Mouse (Mus musculus) heart, embryonic 12.5 days (tissue): ENCODE measurements around the gene Hnrnph3. TPM values are rescaled to one million over a fixed set of nuclear protein-coding genes. Genes with fewer than 3 reads are reported as not detected.

Experiments
- ATAC-seq: fragments of 200-750 bp; cut with Nextera tagmentation; 2 replicates; pipeline ENCODE4 v1.8.0; 2017; ENCODE audit warnings: moderate TSS enrichment, moderate library complexity; ENCODE audit not compliant: insufficient number of reproducible peaks, low FRiP score
- H3K27ac ChIP-seq: fragments of 300-500 bp; sonication (generic); 2 replicates; pipeline ENCODE4 v1.5.1; 2016; ENCODE audit warnings: mild to moderate bottlenecking, moderate library complexity; ENCODE audit not compliant: poor library complexity, severe bottlenecking
- H3K27me3 ChIP-seq: fragments of 300-500 bp; sonication (generic); replicated peaks from 2 replicates; pipeline ENCODE4 v1.6.1; 2016; ENCODE audit warnings: mild to moderate bottlenecking, moderate library complexity
- H3K36me3 ChIP-seq: fragments of 300-500 bp; sonication (generic); 2 replicates; pipeline ENCODE4 v1.6.1; 2016; ENCODE audit warnings: mild to moderate bottlenecking, moderate library complexity
- H3K4me1 ChIP-seq: fragments of 300-500 bp; sonication (generic); replicated peaks from 2 replicates; pipeline ENCODE4 v1.6.1; 2016; ENCODE audit warnings: mild to moderate bottlenecking
- H3K4me2 ChIP-seq: fragments of 300-500 bp; sonication (generic); 2 replicates; pipeline ENCODE4 v1.6.1; 2016; ENCODE audit warnings: mild to moderate bottlenecking, moderate library complexity
- H3K4me3 ChIP-seq: fragments of 300-500 bp; sonication (generic); 2 replicates; pipeline ENCODE4 v1.5.1; 2016; ENCODE audit warnings: mild to moderate bottlenecking
- H3K9ac ChIP-seq: fragments of 300-500 bp; sonication (generic); 2 replicates; pipeline ENCODE4 v1.6.1; 2016; ENCODE audit warnings: mild to moderate bottlenecking, moderate library complexity
- H3K9me3 ChIP-seq: fragments of 300-500 bp; sonication (generic); replicated peaks from 2 replicates; pipeline ENCODE4 v1.6.1; 2016; ENCODE audit warnings: mild to moderate bottlenecking, moderate library complexity
- WGBS: fragments of 180-500 bp; shearing (Covaris S2); methylation state at CpG from one replicate; pipeline ENCODE4 v1.1.7; 2016; 5-methylcytosine and 5-hydroxymethylcytosine counted together
- polyA plus RNA-seq: library from polyadenylated mRNA; unstranded; fragments of >200 nt; fragmentation: Nextera tagmentation; extraction: Ambion mirVana; gene quantifications from 2 replicates; pipeline ENCODE4 v1.2.1, GENCODE M21; 2016

Hnrnph3 gene
- polyA plus RNA-seq: 70.7 and 77.3 TPM in 2 replicates

DNA sequence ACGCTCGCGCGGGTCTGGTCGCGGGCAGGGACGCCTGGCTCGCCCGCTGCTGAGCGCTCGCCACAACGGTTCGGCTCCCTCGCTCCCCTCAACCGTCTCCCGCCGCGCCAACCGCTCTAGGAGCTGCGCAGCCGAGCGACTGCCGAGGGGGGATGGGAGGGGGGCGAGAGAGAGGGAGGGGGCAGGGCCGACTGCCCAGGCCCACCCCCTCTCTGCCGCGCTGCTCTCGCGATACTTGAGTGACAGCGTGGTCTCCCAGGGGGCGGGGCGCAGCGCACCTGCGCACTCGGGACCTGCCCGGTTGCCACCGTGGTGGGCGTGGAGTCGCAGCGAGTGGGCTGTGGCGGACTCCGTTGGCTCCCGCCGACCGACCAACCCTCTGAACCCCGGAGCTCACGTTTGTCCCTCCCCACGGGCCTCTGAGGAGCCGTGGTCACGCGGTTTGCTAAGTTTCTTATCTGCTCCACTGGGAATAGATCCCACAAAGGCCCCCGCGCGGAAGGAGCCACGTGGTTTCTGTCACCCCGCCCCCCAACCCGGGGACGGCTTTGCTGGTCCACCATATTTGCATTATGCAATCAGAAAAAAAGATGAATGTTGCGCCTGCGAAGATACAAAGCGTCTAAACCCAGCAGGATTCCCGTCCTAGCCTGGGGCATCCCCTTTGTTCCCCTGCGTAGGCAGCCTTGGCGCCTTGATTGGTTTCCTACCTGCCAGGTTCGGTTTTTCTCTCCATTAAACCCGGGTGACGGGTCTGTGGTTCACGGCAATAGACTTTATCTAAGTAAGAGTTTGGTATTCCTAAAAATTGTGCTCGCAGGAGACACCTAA is at the start of gene Hnrnph3, which contains the start of gene Pbld2:
Gene Hnrnph3, minus strand, starts transcription at position 469 of the 831 bp plus-strand sequence.
Gene Pbld2, plus strand, starts transcription at position 567 of the 831 bp plus-strand sequence.
- Histone ChIP-seq H3K4me3 (peak within 1 kb of the TSS; percentile 77), H3K4me1 (peaks cover 19% of the 10 kb centered on the region), H3K9me3 (no peaks in the 10 kb centered on the region), H3K27me3 (no peaks in the 10 kb centered on the region), H3K36me3 (no peaks in the 10 kb centered on the region), H3K4me2 (peak within 1 kb of the TSS; percentile 71), H3K9ac (peak within 1 kb of the TSS; percentile 98), H3K27ac (peak within 1 kb of the TSS; percentile 98)
- under 1% methylated on average over 66 of the region's 69 CpGs for WGBS
- ATAC-seq: peak; percentile 97

DNA sequence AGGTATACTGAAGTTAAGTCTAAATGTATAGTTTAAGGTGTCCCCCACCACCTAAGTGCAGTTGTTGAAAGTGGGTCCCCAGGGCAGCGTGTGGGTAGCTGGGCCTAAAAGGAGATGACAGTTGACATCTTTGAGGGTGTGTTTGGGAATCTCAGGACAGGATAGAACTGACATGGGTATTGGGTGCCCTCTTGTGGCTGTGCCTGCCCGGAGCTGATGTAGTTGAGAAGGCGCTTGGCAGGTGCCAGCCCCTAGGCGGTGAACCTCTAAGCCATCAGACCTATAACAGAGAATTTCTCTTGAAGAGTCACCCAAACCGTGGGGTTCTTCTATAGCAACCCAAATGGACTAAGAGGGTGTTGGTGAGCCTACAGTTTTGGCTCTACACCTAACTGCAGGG is 42.0 kb upstream of the Hnrnph3 start:
- Histone ChIP-seq H3K27me3 (no peaks in the 10 kb centered on the region), H3K27ac (no peak overlapping the region), H3K4me3 (no peak overlapping the region), H3K9ac (no peak overlapping the region), H3K4me2 (no peak overlapping the region), H3K36me3 (no peaks in the 10 kb centered on the region), H3K4me1 (no peaks in the 10 kb centered on the region), H3K9me3 (no peaks in the 10 kb centered on the region)
- WGBS: 7% methylated on average over 5 of the region's 5 CpGs
- ATAC-seq: peak; percentile 53; the same call in 1 of the 2 replicates

DNA sequence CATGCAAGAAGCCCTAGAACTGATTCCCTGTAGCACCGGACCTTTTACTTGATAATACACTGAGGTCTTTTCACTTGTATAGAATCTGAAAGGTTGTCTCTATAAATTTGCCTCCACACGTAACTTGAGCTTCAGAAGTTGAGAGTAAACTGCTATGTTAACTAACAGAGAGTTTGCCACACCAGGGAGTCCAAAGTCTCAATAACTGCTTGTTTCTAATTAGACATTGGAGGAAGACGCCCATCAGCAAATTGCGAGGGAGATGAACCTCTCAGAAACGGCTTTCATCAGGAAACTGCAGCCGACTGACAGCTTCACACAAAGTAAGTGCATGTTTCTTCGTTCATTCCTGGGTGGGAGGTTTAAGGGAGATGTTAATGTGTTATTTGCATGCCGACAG is 41.5 kb upstream of the Hnrnph3 start:
- H3K4me1 ChIP-seq: no peaks in the 10 kb centered on the region
- WGBS: 61% methylated on average over 8 of the region's 8 CpGs
- no peaks in the 10 kb centered on the region for H3K9me3 ChIP-seq
- H3K4me2 ChIP-seq: no peak overlapping the region
- no peak overlapping the region for H3K27ac ChIP-seq
- no peak for ATAC-seq
- H3K9ac ChIP-seq: no peak overlapping the region
- H3K27me3 ChIP-seq: no peaks in the 10 kb centered on the region
- no peaks in the 10 kb centered on the region for H3K36me3 ChIP-seq
- H3K4me3 ChIP-seq: no peak overlapping the region

DNA sequence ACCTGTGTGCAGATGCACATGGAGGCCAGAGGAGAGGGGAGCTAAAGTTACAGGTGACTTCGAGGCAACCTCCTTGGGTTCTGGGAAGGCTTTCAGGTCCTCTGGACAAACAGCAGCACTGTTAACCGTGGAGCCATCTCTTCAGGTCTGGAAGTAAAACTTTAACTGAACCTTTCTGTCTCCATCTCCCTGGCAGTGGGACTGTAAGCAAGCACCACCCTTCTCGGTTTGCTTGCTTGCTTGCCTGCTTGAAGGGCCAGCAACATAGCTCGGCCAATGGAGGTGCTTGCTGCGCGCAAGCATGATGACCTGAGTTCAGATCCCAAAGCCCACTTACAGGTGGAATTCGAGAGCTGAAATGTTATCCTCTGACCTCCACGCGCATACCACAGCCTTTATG is 40.5 kb upstream of the Hnrnph3 start:
- no peak for ATAC-seq
- H3K9ac ChIP-seq: no peak overlapping the region
- H3K36me3 ChIP-seq: no peaks in the 10 kb centered on the region
- no peak overlapping the region for H3K27ac ChIP-seq
- H3K4me1 ChIP-seq: no peaks in the 10 kb centered on the region
- H3K27me3 ChIP-seq: no peaks in the 10 kb centered on the region
- 78% methylated on average over 9 of the region's 9 CpGs for WGBS
- no peak overlapping the region for H3K4me3 ChIP-seq
- no peak overlapping the region for H3K4me2 ChIP-seq
- H3K9me3 ChIP-seq: no peaks in the 10 kb centered on the region

DNA sequence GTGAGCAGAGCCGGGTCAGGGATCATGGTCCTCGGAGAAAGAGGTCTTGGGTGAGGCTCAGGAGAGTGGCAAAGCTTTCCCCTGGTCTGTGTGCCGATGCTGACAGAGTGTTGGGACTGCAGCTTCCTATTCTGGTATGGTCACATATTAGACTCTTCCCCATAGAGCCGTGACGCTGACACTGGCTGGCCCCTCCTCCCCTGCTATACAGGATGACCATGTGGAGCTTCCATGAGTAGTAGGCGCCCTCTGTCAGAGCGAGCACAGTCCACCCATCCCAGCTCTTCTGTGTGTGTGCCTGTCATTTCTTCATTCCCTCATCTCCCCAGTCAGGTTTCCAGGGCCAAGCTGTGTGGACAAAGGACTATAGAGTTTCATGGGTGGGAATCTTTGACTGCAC is 39.3 kb upstream of the Hnrnph3 start:
- 73% methylated on average over 7 of the region's 7 CpGs for WGBS
- H3K4me2 ChIP-seq: no peak overlapping the region
- H3K36me3 ChIP-seq: no peaks in the 10 kb centered on the region
- H3K9ac ChIP-seq: no peak overlapping the region
- no peak overlapping the region for H3K27ac ChIP-seq
- H3K4me1 ChIP-seq: no peaks in the 10 kb centered on the region
- no peaks in the 10 kb centered on the region for H3K9me3 ChIP-seq
- H3K4me3 ChIP-seq: no peak overlapping the region
- peaks cover 6% of the 10 kb centered on the region; the same call in 1 of the 2 replicates for H3K27me3 ChIP-seq
- no peak for ATAC-seq

DNA sequence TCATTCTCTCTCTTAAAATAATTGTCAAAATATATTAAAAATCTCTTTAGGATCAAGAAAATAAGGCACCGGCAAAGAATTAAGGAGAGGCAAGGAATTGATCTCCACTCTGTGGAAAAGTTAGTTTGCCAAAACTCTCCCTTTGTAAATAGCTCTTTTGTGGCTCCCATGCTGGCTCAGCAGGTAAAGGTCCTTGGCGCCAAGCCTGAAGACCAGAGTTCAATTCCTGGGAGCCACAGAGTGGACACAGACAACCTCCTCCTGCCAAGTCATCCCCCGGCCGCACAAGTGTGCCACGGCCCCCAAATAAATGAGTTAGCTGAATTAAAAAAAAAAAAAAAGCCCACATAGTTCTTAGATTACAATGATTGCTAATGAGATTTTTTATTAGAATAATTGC is 38.7 kb upstream of the Hnrnph3 start:
- Histone ChIP-seq H3K27me3 (peaks cover 9% of the 10 kb centered on the region; the same call in 1 of the 2 replicates), H3K4me3 (no peak overlapping the region), H3K9me3 (no peaks in the 10 kb centered on the region), H3K36me3 (no peaks in the 10 kb centered on the region), H3K4me2 (no peak overlapping the region), H3K27ac (no peak overlapping the region), H3K9ac (no peak overlapping the region), H3K4me1 (no peaks in the 10 kb centered on the region)
- no peak for ATAC-seq
- 88% methylated on average over 5 of the region's 5 CpGs for WGBS

DNA sequence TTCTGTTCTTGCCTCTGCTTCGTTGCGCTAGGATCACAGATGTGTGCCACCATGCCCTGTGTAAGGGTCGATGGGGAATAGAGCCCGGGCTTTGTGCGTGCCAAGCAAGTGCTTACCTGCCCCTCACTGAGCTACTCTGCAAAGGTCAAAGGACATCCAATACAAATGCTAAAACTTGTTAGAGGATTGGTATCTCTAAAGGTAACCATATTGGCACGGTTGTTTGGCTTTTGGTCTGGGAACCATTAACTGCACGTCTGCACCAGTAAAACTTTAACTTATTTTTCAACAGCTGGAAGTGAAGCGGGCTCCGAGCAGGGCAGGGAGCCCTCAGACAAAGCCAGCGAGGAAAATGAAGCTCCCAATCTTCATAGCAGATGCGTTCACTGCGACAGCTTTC is 37.2 kb upstream of the Hnrnph3 start:
- Histone ChIP-seq H3K4me1 (peaks cover 6% of the 10 kb centered on the region; the same call in 1 of the 2 replicates), H3K9ac (no peak overlapping the region), H3K9me3 (no peaks in the 10 kb centered on the region), H3K36me3 (no peaks in the 10 kb centered on the region), H3K4me3 (no peak overlapping the region), H3K27ac (no peak overlapping the region), H3K27me3 (peaks cover 9% of the 10 kb centered on the region; the same call in 1 of the 2 replicates), H3K4me2 (no peak overlapping the region)
- ATAC-seq: no peak
- 72% methylated on average over 12 of the region's 12 CpGs for WGBS

DNA sequence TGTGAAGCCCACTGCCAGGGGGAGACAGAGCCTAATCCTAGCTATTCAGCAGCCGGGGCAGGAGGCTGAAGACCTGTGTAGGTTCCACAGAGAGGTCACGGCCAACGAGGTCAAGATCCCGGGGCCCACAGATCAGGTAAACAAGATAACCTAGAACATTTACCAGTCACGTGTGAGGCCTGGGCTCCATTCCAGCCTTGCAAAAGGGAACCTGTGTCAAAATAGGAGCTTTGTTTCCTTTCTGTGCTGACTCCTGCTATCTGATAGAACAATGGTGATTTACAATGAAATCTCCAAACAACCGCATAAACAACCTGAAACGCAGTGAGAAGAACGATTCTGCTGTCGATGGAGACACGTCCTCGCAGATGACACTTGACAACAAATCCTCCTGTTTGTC is 36.4 kb upstream of the Hnrnph3 start:
- H3K4me3 ChIP-seq: no peak overlapping the region
- peaks cover 9% of the 10 kb centered on the region; the same call in 1 of the 2 replicates for H3K27me3 ChIP-seq
- H3K36me3 ChIP-seq: no peaks in the 10 kb centered on the region
- no peaks in the 10 kb centered on the region for H3K9me3 ChIP-seq
- 56% methylated on average over 11 of the region's 11 CpGs for WGBS
- no peak overlapping the region for H3K4me2 ChIP-seq
- peaks cover 6% of the 10 kb centered on the region; the same call in 1 of the 2 replicates for H3K4me1 ChIP-seq
- no peak overlapping the region for H3K27ac ChIP-seq
- no peak overlapping the region for H3K9ac ChIP-seq
- no peak for ATAC-seq

DNA sequence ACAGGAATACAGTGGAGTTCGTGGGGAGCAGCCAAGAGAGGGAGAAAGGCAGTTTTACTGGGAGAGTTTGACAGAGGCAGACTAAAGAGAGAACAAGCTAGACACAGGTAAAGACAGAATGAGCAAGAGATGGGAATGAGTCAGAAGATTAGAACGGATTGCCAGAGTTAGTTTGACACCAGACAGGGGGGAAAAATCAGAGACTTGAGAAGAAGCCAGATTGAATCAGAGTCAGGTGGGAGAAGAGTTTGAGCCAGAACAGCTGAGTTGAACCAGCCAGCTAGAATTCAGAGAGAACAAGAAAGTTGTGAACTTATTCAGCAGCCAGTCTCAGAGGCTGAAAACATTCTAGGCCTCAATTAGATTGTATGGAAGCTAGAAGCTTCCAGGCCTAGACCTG is 35.8 kb upstream of the Hnrnph3 start, which contains the start of gene Pbld1:
Gene Pbld1, plus strand, starts transcription at position 301 of the 400 bp plus-strand sequence.
- peaks cover 6% of the 10 kb centered on the region; the same call in 1 of the 2 replicates for H3K4me1 ChIP-seq
- no peak within 1 kb of the TSS for H3K9ac ChIP-seq
- no peaks in the 10 kb centered on the region for H3K9me3 ChIP-seq
- no peak within 1 kb of the TSS for H3K4me3 ChIP-seq
- no peak within 1 kb of the TSS for H3K27ac ChIP-seq
- no peaks in the 10 kb centered on the region for H3K36me3 ChIP-seq
- 79% methylated on average over 2 of the region's 2 CpGs for WGBS
- ATAC-seq: no peak
- peaks cover 9% of the 10 kb centered on the region; the same call in 1 of the 2 replicates for H3K27me3 ChIP-seq
- no peak within 1 kb of the TSS for H3K4me2 ChIP-seq

DNA sequence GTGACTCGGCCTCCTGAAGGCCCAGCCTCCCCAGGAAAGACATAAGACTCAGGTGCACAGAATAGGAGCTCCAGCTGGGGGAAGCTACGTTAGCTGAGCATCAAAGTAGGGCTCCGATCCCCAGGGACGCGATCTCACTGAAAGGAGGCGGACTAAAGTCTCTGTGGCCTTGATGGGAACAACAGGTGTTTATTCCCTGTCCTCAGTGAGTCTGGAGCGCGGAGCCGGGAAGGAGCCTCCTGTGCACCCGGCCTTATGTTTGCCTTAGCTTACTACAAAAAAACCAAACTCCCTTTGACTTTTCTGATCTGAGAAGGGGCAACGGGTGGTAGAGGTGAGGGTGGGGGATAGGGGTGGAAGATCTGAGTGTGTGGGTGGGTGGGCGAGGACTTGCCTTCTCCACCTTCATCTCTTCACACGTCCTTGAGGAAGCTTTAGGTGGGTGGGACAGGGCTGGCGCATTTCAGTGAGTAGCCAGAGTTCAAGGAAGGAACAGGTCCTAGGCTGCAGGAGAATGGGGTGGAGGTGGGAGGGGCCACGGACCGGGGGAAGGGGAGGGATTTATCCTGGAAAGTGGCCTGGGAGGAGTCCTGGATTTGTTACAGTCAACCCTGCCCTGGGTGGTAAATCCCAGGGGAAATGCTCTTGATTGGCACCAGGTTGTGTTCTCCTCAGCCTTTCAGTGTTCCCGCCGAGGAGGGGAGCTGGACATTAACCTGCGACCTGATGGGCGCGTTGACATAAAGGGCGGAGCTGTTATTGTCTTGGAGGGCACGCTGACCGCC is 33.1 kb upstream of the Hnrnph3 start:
- ATAC-seq: 0 out of 2 replicates have a peak, but pooled peaks have one; percentile 45
- 35% methylated on average over 24 of the region's 24 CpGs for whole genome bisulfite sequencing
- no peak overlapping the region for H3K9ac ChIP-seq
- H3K27ac ChIP-seq: no peak overlapping the region
- no peaks in the 10 kb centered on the region for H3K36me3 ChIP-seq
- H3K27me3 ChIP-seq: peaks cover 9% of the 10 kb centered on the region; the same call in 1 of the 2 replicates
- peak overlapping the region; percentile 46 for H3K4me2 ChIP-seq
- H3K9me3 ChIP-seq: no peaks in the 10 kb centered on the region
- H3K4me3 ChIP-seq: peak overlapping the region; percentile 3; the same call in 1 of the 2 replicates
- peaks cover 8% of the 10 kb centered on the region; the same call in 1 of the 2 replicates for H3K4me1 ChIP-seq

DNA sequence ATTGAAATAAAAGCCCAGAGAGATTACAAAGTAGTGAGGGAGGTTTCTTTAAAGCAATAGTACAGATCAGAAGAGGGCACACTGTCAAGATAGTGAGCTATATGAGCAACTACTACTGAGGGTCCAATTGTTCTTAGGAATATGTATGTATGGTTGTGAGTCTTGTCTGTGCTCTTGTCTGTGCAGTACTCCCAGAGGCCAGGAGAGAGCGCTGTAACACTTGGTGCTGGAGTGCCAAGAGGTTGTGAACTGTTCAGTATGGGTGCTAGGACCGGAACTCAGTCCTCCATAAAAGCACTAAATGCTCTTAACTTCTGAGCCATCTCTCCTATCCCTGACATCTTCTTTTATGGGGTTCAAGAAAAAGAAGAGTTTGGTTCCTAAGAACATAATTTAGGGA is 30.6 kb upstream of the Hnrnph3 start:
- ATAC-seq: no peak
- no peaks in the 10 kb centered on the region for H3K9me3 ChIP-seq
- WGBS: 62% methylated on average over 2 of the region's 2 CpGs

More for the DNA sequence above, 30.6 kb upstream of the Hnrnph3 start:
- Histone ChIP-seq H3K4me1 (peaks cover 8% of the 10 kb centered on the region; the same call in 1 of the 2 replicates), H3K27ac (no peak overlapping the region), H3K36me3 (no peaks in the 10 kb centered on the region), H3K4me2 (no peak overlapping the region), H3K4me3 (no peak overlapping the region), H3K9ac (no peak overlapping the region), H3K27me3 (peaks cover 9% of the 10 kb centered on the region; the same call in 1 of the 2 replicates)
